Mouse (Mus musculus) cerebellum, adult 8-10 months (tissue): ENCODE data around the gene Abo.

Source experiments
- DNase-seq: peaks from one replicate; pipeline ENCODE4 v3.0.0; 2022

The Abo gene

GRCm38 (mm10) chr2:26862856-26863255, 1.9 kb downstream of the Abo start:
- no peak for DNase-seq

GRCm38 (mm10) chr2:26847706-26848105, 17.1 kb downstream of the Abo start:
- peak; percentile 14 for DNase-seq

- no peak for DNase-seq
Measured at GRCm38 (mm10) chr2:26832478-26832877, 32.3 kb downstream of the Abo start.

GRCm38 (mm10) chr2:26828047-26828446, 36.7 kb downstream of the Abo start:
- DNase-seq: no peak

- DNase-seq: no peak
Measured at GRCm38 (mm10) chr2:26827261-26827975, 37.4 kb downstream of the Abo start.
